Mouse (Mus musculus): ENCODE measurements around the gene Sp4. TPM values are rescaled to one million over a fixed set of nuclear protein-coding genes. Genes with fewer than 3 reads are reported as not detected.

The Sp4 gene
- polyA plus RNA-seq, 1 experiment from 2014 or later: 7.2 TPM

- H3K4me3 ChIP-seq: peak overlapping the region; percentile 84
- peak; percentile 85 for ATAC-seq
- WGBS (ENCODE audit: insufficient replicate concordance): 2% methylated on average over 74 of the region's 74 CpGs
- H3K4me2 ChIP-seq: peak overlapping the region; percentile 91
- H3K9me3 ChIP-seq (replicated peaks): no peaks in the 10 kb centered on the region
- H3K36me3 ChIP-seq: peaks cover 14% of the 10 kb centered on the region
- H3K9ac ChIP-seq: peak overlapping the region; percentile 93
- H3K4me1 ChIP-seq: peaks cover 48% of the 10 kb centered on the region
- no peaks in the 10 kb centered on the region for H3K27me3 ChIP-seq (replicated peaks)
- H3K27ac ChIP-seq: peak overlapping the region; percentile 97
Observed at GRCm38 (mm10) chr12:118301866-118302835, 911 bp upstream of the Sp4 start.

GRCm38 (mm10) chr12:118300754-118301071 is 527 bp downstream of the Sp4 start:
- Histone ChIP-seq H3K4me1 (peaks cover 61% of the 10 kb centered on the region), H3K4me3 (peak overlapping the region; percentile 84), H3K9me3 (replicated peaks) (no peaks in the 10 kb centered on the region), H3K27me3 (replicated peaks) (no peaks in the 10 kb centered on the region), H3K27ac (peak overlapping the region; percentile 97), H3K36me3 (peaks cover 14% of the 10 kb centered on the region), H3K9ac (peak overlapping the region; percentile 82), H3K4me2 (peak overlapping the region; percentile 78)
- ATAC-seq: no peak
- 2% methylated on average over 10 of the region's 13 CpGs for WGBS (ENCODE audit: insufficient replicate concordance)

- Histone ChIP-seq H3K4me3 (peak overlapping the region; percentile 84), H3K4me1 (peaks cover 63% of the 10 kb centered on the region), H3K9ac (peak overlapping the region; percentile 82), H3K4me2 (peak overlapping the region; percentile 78), H3K27ac (peak overlapping the region; percentile 97), H3K27me3 (replicated peaks) (no peaks in the 10 kb centered on the region), H3K36me3 (peaks cover 17% of the 10 kb centered on the region), H3K9me3 (replicated peaks) (no peaks in the 10 kb centered on the region)
- WGBS (ENCODE audit: insufficient replicate concordance): 33% methylated on average over 6 of the region's 6 CpGs
- ATAC-seq: no peak
Observed at GRCm38 (mm10) chr12:118299956-118300355, 1.3 kb downstream of the Sp4 start.

- Histone ChIP-seq H3K36me3 (peaks cover 21% of the 10 kb centered on the region), H3K4me3 (no peak overlapping the region; the same call in 1 of the 2 replicates)
Observed at GRCm38 (mm10) chr12:118299172-118299571, 2.1 kb downstream of the Sp4 start.

GRCm38 (mm10) chr12:118298516-118298915 is 2.7 kb downstream of the Sp4 start:
- ATAC-seq: no peak
- WGBS (ENCODE audit: insufficient replicate concordance): 82% methylated on average over 2 of the region's 2 CpGs
- Histone ChIP-seq H3K4me3 (peak overlapping the region; percentile 15), H3K4me2 (peak overlapping the region; percentile 78), H3K27ac (peak overlapping the region; percentile 36; the same call in 1 of the 2 replicates), H3K4me1 (peaks cover 48% of the 10 kb centered on the region), H3K9me3 (replicated peaks) (no peaks in the 10 kb centered on the region), H3K9ac (no peak overlapping the region), H3K27me3 (replicated peaks) (no peaks in the 10 kb centered on the region), H3K36me3 (peaks cover 24% of the 10 kb centered on the region)

More at GRCm38 (mm10) chr12:118299172-118299571, 2.1 kb downstream of the Sp4 start:
- no peaks in the 10 kb centered on the region for H3K27me3 ChIP-seq (replicated peaks)
- 0 out of 2 replicates have a peak overlapping the region, but pooled peaks have one; percentile 82 for H3K9ac ChIP-seq
- H3K4me1 ChIP-seq: peaks cover 55% of the 10 kb centered on the region
- peak overlapping the region; percentile 78 for H3K4me2 ChIP-seq
- peak overlapping the region; percentile 97 for H3K27ac ChIP-seq
- no peak for ATAC-seq
- WGBS (ENCODE audit: insufficient replicate concordance): 83% methylated on average over 9 of the region's 9 CpGs
- H3K9me3 ChIP-seq (replicated peaks): no peaks in the 10 kb centered on the region

GRCm38 (mm10) chr12:118296236-118296635 is 5.0 kb downstream of the Sp4 start:
- Histone ChIP-seq H3K4me2 (peak overlapping the region; percentile 62), H3K9ac (peak overlapping the region; percentile 31; the same call in 1 of the 2 replicates), H3K27me3 (replicated peaks) (no peaks in the 10 kb centered on the region), H3K9me3 (replicated peaks) (no peaks in the 10 kb centered on the region), H3K4me1 (peaks cover 38% of the 10 kb centered on the region), H3K4me3 (peak overlapping the region; percentile 37; the same call in 1 of the 2 replicates), H3K36me3 (peaks cover 29% of the 10 kb centered on the region), H3K27ac (no peak overlapping the region)
- no peak for ATAC-seq
- WGBS (ENCODE audit: insufficient replicate concordance): 63% methylated on average over 2 of the region's 2 CpGs

GRCm38 (mm10) chr12:118295793-118296192 is 5.4 kb downstream of the Sp4 start:
- 83% methylated on average over 1 of the region's 1 CpGs for WGBS (ENCODE audit: insufficient replicate concordance)
- no peak overlapping the region for H3K27ac ChIP-seq
- H3K36me3 ChIP-seq: peaks cover 32% of the 10 kb centered on the region
- peak overlapping the region; percentile 62 for H3K4me2 ChIP-seq
- no peaks in the 10 kb centered on the region for H3K27me3 ChIP-seq (replicated peaks)
- H3K4me1 ChIP-seq: peaks cover 38% of the 10 kb centered on the region
- H3K9me3 ChIP-seq (replicated peaks): no peaks in the 10 kb centered on the region
- no peak for ATAC-seq
- no peak overlapping the region for H3K4me3 ChIP-seq
- no peak overlapping the region for H3K9ac ChIP-seq

- no peak for ATAC-seq
Observed at GRCm38 (mm10) chr12:118288947-118289346, 12.3 kb downstream of the Sp4 start.

GRCm38 (mm10) chr12:118285099-118285498 is 16.1 kb downstream of the Sp4 start:
- no peaks in the 10 kb centered on the region for H3K27me3 ChIP-seq (replicated peaks)
- no peak overlapping the region for H3K4me3 ChIP-seq
- H3K4me1 ChIP-seq: peaks cover 18% of the 10 kb centered on the region; the same call in 1 of the 2 replicates
- no peaks in the 10 kb centered on the region for H3K9me3 ChIP-seq (replicated peaks)
- no peak overlapping the region for H3K4me2 ChIP-seq
- no peak for ATAC-seq
- H3K36me3 ChIP-seq: no peaks in the 10 kb centered on the region
- WGBS (ENCODE audit: insufficient replicate concordance): 78% methylated on average over 6 of the region's 6 CpGs
- H3K9ac ChIP-seq: no peak overlapping the region
- H3K27ac ChIP-seq: no peak overlapping the region

More at GRCm38 (mm10) chr12:118288947-118289346, 12.3 kb downstream of the Sp4 start:
- H3K9ac ChIP-seq: no peak overlapping the region
- no peak overlapping the region for H3K4me2 ChIP-seq
- H3K4me3 ChIP-seq: no peak overlapping the region
- no peak overlapping the region for H3K27ac ChIP-seq
- 0 out of 2 replicates have a peak, but pooled peaks cover under 1% of the 10 kb centered on the region for H3K4me1 ChIP-seq
- H3K9me3 ChIP-seq (replicated peaks): no peaks in the 10 kb centered on the region
- peaks cover 9% of the 10 kb centered on the region; the same call in 1 of the 2 replicates for H3K36me3 ChIP-seq
- H3K27me3 ChIP-seq (replicated peaks): no peaks in the 10 kb centered on the region
- 61% methylated on average over 1 of the region's 1 CpGs for WGBS (ENCODE audit: insufficient replicate concordance)

- H3K4me2 ChIP-seq: no peak overlapping the region
- no peak overlapping the region for H3K27ac ChIP-seq
- no peak for ATAC-seq
- H3K9ac ChIP-seq: no peak overlapping the region
- no peaks in the 10 kb centered on the region for H3K36me3 ChIP-seq
- H3K27me3 ChIP-seq (replicated peaks): no peaks in the 10 kb centered on the region
- H3K4me3 ChIP-seq: no peak overlapping the region
- H3K4me1 ChIP-seq: peaks cover 18% of the 10 kb centered on the region; the same call in 1 of the 2 replicates
- 45% methylated on average over 1 of the region's 1 CpGs for WGBS (ENCODE audit: insufficient replicate concordance)
- no peaks in the 10 kb centered on the region for H3K9me3 ChIP-seq (replicated peaks)
Observed at GRCm38 (mm10) chr12:118281961-118282360, 19.3 kb downstream of the Sp4 start.

GRCm38 (mm10) chr12:118276385-118276784 is 24.9 kb downstream of the Sp4 start:
- no peak overlapping the region for H3K9ac ChIP-seq

GRCm38 (mm10) chr12:118264905-118265304 is 36.3 kb downstream of the Sp4 start:
- Histone ChIP-seq H3K4me1 (no peaks in the 10 kb centered on the region), H3K9ac (no peak overlapping the region), H3K4me2 (no peak overlapping the region), H3K36me3 (peaks cover 12% of the 10 kb centered on the region), H3K27me3 (replicated peaks) (no peaks in the 10 kb centered on the region), H3K9me3 (replicated peaks) (no peaks in the 10 kb centered on the region), H3K4me3 (no peak overlapping the region), H3K27ac (no peak overlapping the region)
- ATAC-seq: no peak

More at GRCm38 (mm10) chr12:118276385-118276784, 24.9 kb downstream of the Sp4 start:
- Histone ChIP-seq H3K4me2 (no peak overlapping the region), H3K9me3 (replicated peaks) (no peaks in the 10 kb centered on the region), H3K4me1 (0 out of 2 replicates have a peak, but pooled peaks cover 3% of the 10 kb centered on the region), H3K27me3 (replicated peaks) (no peaks in the 10 kb centered on the region), H3K27ac (no peak overlapping the region), H3K4me3 (no peak overlapping the region), H3K36me3 (no peaks in the 10 kb centered on the region)
- ATAC-seq: no peak
- 86% methylated on average over 5 of the region's 5 CpGs for WGBS (ENCODE audit: insufficient replicate concordance)
